Mouse (Mus musculus): ENCODE data around the gene Cabp4.

GRCm38 (mm10) chr19:4143759-4144268, at the start of gene Cabp4:
- TF ChIP-seq CTCF (conservative IDR thresholded peaks at IDR 0.05; ENCODE audit: low read length) (no peak), POU5F1 (IDR thresholded peaks at IDR 0.05; ENCODE audit: borderline replicate concordance, low read length) (no peak)

Measured in E14TG2a.4 (cell line).